Mouse (Mus musculus): ENCODE results near the gene Ctsl.

Ctsl gene

GRCm38 (mm10) chr13:64384937-64385336 is 14.2 kb upstream of the Ctsl start:
- CTCF ChIA-PET: no interaction called here
- POLR2A ChIA-PET: interaction anchor here in 2 of 4 experiments (0.7 to 2.7 kb wide), 4 partner anchors 12 to 250 kb away, joined by 3 to 10 read pairs (median 3); no protein-coding TSS in a partner anchor

- CTCF ChIA-PET: no interaction called here
- POLR2A ChIA-PET: interaction anchor here in 1 of 4 experiments (3.8 kb wide), 1 partner anchor 11 kb away, joined by 20 read pairs; no protein-coding TSS in a partner anchor
Observed at GRCm38 (mm10) chr13:64380251-64380650, 9.6 kb upstream of the Ctsl start.

GRCm38 (mm10) chr13:64378601-64379000 is 7.9 kb upstream of the Ctsl start:
- CTCF ChIA-PET: no interaction called here
- POLR2A ChIA-PET: interaction anchor here in 2 of 4 experiments (0.7 to 3.8 kb wide), 8 partner anchors 9 to 66 kb away, joined by 3 to 20 read pairs (median 4); partner anchors contain the start of genes Aaed1 (in 1 of the 2) and Cdk20 (in 1 of the 2)

DNA sequence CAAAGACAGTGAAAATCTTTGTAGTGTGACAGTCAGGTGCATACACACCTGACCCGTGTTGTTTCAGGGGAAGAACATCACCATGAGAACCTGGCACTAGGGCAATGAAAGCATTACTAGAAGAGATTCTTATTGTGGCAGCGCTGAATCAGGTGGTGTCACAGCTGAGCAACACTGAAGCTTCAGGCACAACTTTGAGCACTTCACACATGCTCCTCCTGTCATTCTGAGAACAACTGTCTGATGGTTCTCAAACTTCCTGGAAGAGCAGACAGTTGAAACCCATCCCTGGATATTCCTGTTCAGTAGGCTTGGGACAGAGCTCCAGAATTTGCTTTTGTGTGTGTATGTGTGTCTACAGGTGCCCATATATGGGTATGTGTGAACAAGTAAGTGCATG is 5.8 kb upstream of the Ctsl start:
- ChIA-PET CTCF (no interaction called here), POLR2A (interaction anchor here in 1 of 4 experiments (1.1 to 3.8 kb wide), 4 partner anchors 7 to 16 kb away, joined by 3 to 20 read pairs (median 4); no protein-coding TSS in a partner anchor)

- ChIA-PET POLR2A (interaction anchor here in 2 of 4 experiments (1.2 to 1.7 kb wide), 3 partner anchors 10 to 57 kb away, joined by 3 to 4 read pairs (median 3); partner anchors contain the start of gene Cdk20 (in 1 of the 2)), CTCF (no interaction called here)
Observed at GRCm38 (mm10) chr13:64375160-64375559, 4.5 kb upstream of the Ctsl start.

GRCm38 (mm10) chr13:64373695-64374094 is 3.0 kb upstream of the Ctsl start:
- CTCF ChIA-PET: interaction anchor here in 1 of 4 experiments (1.2 kb wide), 1 partner anchor 59 kb away, joined by 3 read pairs; the partner anchor contains the start of gene Cdk20
- POLR2A ChIA-PET: interaction anchor here in 1 of 4 experiments (0.8 to 1.7 kb wide), 2 partner anchors 12 to 18 kb away, joined by 3 to 4 read pairs; no protein-coding TSS in a partner anchor

GRCm38 (mm10) chr13:64369805-64370172 is 901 bp downstream of the Ctsl start:
- CTCF ChIA-PET: no interaction called here
- POLR2A ChIA-PET: interaction anchor here (0.7 to 4.2 kb wide), 47 partner anchors 9 to 939 kb away, joined by 3 to 64 read pairs (median 5); partner anchors contain the start of genes Aaed1 (in 2 of the 4), Cdk20 (in 1 of the 4), Ercc6l2 (in 1 of the 4) and Habp4 (in 1 of the 4)

- ChIA-PET CTCF (interaction anchor here in 1 of 4 experiments (0.6 kb wide), 1 partner anchor 802 kb away, joined by 3 read pairs; no protein-coding TSS in a partner anchor), POLR2A (interaction anchor here in 3 of 4 experiments (0.5 to 4.2 kb wide), 44 partner anchors 9 to 575 kb away, joined by 3 to 64 read pairs (median 4); partner anchors contain the start of genes Cdk20 (in 2 of the 3), Aaed1 (in 1 of the 3) and Habp4 (in 1 of the 3))
Observed at GRCm38 (mm10) chr13:64368596-64368995, 2.1 kb downstream of the Ctsl start.

DNA sequence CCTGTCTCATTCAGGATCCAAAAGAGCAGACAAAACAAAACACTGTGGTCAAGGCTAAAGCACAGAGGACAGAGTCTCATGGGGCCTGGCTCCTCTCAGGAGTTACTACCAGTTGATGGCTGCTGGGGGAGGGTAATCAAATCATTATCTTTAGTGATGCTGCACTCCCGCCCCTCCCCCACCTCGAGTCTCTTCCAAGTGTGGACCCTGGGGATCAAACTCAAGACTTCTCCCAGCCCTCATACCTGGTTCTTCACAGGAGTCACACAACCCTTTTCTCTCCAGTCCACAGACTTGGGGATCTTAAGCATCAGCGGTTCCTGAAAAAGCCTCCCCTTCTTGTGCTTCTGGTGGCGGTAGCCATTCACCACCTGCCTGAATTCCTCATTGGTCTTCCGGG is 3.1 kb downstream of the Ctsl start:
- POLR2A ChIA-PET: interaction anchor here in 2 of 4 experiments (0.5 to 4.2 kb wide), 13 partner anchors 8 to 576 kb away, joined by 3 to 64 read pairs (median 4); no protein-coding TSS in a partner anchor
- CTCF ChIA-PET: interaction anchor here in 1 of 4 experiments (0.7 kb wide), 1 partner anchor 72 kb away, joined by 3 read pairs; no protein-coding TSS in a partner anchor

GRCm38 (mm10) chr13:64365326-64365725 is 5.4 kb downstream of the Ctsl start:
- POLR2A ChIA-PET: interaction anchor here in 3 of 4 experiments (0.6 to 4.0 kb wide), 22 partner anchors 8 to 265 kb away, joined by 3 to 22 read pairs (median 4); partner anchors contain the start of genes Cdk20 (in 2 of the 3) and Habp4 (in 1 of the 3)
- CTCF ChIA-PET: interaction anchor here in 3 of 4 experiments (0.5 to 2.1 kb wide), 4 partner anchors 54 to 184 kb away, joined by 3 to 7 read pairs (median 4); partner anchors contain the start of gene Cdk20 (in 2 of the 3)

GRCm38 (mm10) chr13:64364258-64364657 is 6.4 kb downstream of the Ctsl start:
- CTCF ChIA-PET: interaction anchor here (0.7 to 2.1 kb wide), 11 partner anchors 10 to 183 kb away, joined by 3 to 7 read pairs (median 4); partner anchors contain the start of genes Cdk20 (in 2 of the 4) and Aaed1 (in 1 of the 4)
- POLR2A ChIA-PET: interaction anchor here in 3 of 4 experiments (0.7 to 4.0 kb wide), 23 partner anchors 10 to 203 kb away, joined by 3 to 22 read pairs (median 5); partner anchors contain the start of genes Cdk20 (in 2 of the 3) and Habp4 (in 1 of the 3)

GRCm38 (mm10) chr13:64362139-64362538 is 8.6 kb downstream of the Ctsl start:
- POLR2A ChIA-PET: interaction anchor here in 1 of 4 experiments (0.6 to 5.4 kb wide), 3 partner anchors 6 to 210 kb away, joined by 3 to 57 read pairs (median 7); no protein-coding TSS in a partner anchor

DNA sequence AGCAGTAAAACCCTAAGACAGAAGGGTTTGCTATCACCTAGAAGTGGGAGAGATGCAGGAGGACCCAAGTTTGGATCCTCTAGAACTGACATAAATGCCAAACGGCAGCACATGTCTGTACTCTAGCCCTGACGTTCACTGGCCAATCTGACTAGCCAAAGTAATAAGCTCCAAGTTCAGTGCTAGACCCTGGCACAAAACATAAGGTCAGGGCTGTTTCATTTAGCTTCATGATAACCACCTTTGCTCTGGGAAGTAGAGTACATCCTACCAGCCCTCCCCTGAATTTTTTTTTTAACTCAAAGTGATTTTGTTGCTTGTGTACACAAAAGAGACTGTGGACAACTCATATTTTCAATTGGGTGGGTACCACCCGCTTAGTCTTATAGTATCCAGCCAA is 9.7 kb downstream of the Ctsl start:
- POLR2A ChIA-PET: interaction anchor here (0.6 to 7.7 kb wide), 19 partner anchors 7 to 206 kb away, joined by 3 to 64 read pairs (median 3); partner anchors contain the start of genes Aaed1 (in 1 of the 4), Ctsl (in 1 of the 4) and Habp4 (in 1 of the 4)
- CTCF ChIA-PET: interaction anchor here in 2 of 4 experiments (0.6 kb wide), 3 partner anchors 52 to 950 kb away, joined by 3 read pairs; no protein-coding TSS in a partner anchor

More at GRCm38 (mm10) chr13:64362139-64362538, 8.6 kb downstream of the Ctsl start:
- CTCF ChIA-PET: no interaction called here

DNA sequence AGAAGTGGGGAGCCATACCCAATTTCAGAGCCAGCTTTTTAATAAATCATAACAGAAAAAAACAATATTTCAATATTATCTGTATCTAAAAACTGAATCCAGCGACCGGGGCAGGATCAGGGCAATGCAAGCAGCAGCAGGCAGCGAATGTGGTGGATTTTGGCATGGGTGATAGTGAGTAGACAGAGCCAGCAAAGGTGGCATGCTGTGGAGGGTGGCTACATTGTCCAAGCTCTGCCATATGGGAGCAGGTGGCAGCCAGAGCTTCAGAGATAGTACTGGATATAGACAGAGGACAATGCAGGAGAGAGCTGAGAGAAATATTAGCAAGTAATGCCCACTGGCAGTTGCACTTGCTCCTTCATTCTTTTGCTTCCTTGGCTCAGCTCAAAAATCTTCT is 11.0 kb downstream of the Ctsl start:
- CTCF ChIA-PET: interaction anchor here in 1 of 4 experiments (1.7 kb wide), 1 partner anchor 79 kb away, joined by 5 read pairs; no protein-coding TSS in a partner anchor
- POLR2A ChIA-PET: interaction anchor here in 3 of 4 experiments (0.6 to 7.7 kb wide), 8 partner anchors 9 to 817 kb away, joined by 3 to 64 read pairs (median 5); partner anchors contain the start of gene Ctsl (in 1 of the 3)

- ChIA-PET CTCF (interaction anchor here in 1 of 4 experiments (1.7 kb wide), 1 partner anchor 80 kb away, joined by 5 read pairs; no protein-coding TSS in a partner anchor), POLR2A (interaction anchor here in 3 of 4 experiments (1.2 to 7.7 kb wide), 7 partner anchors 9 to 39 kb away, joined by 3 to 64 read pairs (median 4); no protein-coding TSS in a partner anchor)
Observed at GRCm38 (mm10) chr13:64358476-64358875, 12.2 kb downstream of the Ctsl start.

DNA sequence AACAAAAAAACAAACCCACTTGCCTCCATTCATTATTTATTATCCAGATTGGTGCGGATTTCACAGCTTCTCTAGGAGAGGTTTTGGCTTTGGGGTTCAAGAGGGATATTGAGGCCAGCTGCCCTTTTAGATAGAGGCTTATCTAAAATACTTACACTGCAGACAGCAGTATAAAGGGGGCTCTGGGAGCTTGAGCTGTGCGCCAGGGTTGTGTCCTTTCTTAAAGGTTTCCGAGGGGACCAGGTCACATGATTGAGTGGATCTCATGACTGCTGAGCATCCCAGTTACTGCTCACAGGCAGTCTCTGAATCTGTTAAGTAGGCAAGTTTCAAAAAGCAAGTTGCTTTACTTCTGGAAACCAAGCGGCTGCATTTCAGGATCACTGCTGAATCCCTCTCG is 13.3 kb downstream of the Ctsl start:
- CTCF ChIA-PET: no interaction called here

GRCm38 (mm10) chr13:64349474-64349873 is 21.2 kb downstream of the Ctsl start:
- ChIA-PET CTCF (no interaction called here), POLR2A (interaction anchor here in 1 of 4 experiments (0.9 to 1.4 kb wide), 2 partner anchors 9 to 15 kb away, joined by 3 to 9 read pairs; no protein-coding TSS in a partner anchor)

More for the DNA sequence above, 13.3 kb downstream of the Ctsl start:
- POLR2A ChIA-PET: interaction anchor here in 3 of 4 experiments (0.9 to 7.7 kb wide), 6 partner anchors 8 to 75 kb away, joined by 3 to 64 read pairs (median 4); partner anchors contain the start of gene Cdk20 (in 1 of the 3)

GRCm38 (mm10) chr13:64344082-64344501 is 26.6 kb downstream of the Ctsl start:
- CTCF ChIA-PET: interaction anchor here in 3 of 4 experiments (0.6 to 1.2 kb wide), 9 partner anchors 8 to 95 kb away, joined by 3 to 6 read pairs (median 4); no protein-coding TSS in a partner anchor
- POLR2A ChIA-PET: interaction anchor here in 3 of 4 experiments (0.6 to 2.7 kb wide), 22 partner anchors 9 to 196 kb away, joined by 3 to 24 read pairs (median 4); partner anchors contain the start of genes Aaed1 (in 1 of the 3) and Cdk20 (in 1 of the 3)
